Mouse (Mus musculus): ENCODE results near the gene Ptpre.

Gene Ptpre

DNA sequence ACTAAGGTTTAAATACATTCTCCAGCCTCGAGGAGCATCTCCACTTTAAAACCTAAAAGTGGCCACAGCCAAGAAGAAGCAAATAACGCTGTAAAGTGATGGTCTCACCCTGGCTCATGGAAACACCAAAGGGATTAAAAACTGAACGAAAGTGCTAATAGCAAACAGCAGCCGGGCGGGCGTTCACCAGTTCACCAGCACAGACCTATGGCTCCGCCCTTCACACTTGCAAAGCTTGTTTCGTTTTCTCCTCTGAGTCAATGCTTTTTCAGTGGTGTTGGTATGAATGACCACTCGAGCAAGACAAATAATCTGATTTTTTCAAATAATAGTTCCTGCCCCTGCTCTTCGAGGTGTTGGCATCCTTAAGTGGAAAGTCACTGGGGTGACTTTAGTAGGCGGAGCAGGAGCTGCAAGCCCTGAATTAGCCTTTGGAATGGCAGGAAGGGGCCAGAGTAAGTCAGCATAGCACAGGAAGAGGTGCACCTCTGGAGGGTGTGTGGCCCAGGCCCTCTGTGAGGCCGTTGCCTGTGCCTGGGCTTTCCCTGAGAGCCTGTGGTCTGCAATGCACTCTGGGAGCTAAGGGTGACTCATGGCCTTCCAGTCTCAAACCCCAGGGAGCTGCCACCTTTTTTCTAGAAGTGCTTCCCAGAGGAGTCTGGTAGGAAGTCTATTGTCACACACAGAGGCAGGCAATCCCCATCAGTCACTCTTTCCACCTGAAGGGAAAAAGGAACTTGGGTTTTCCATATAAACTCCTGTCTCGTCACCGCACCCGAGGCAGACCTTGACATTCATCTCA is 67.9 kb downstream of the Ptpre start:
- 74% methylated on average over 15 of the region's 15 CpGs for WGBS

GRCm38 (mm10) chr7:135605804-135606072 is 68.5 kb downstream of the Ptpre start:
- WGBS: 91% methylated on average over 6 of the region's 6 CpGs

DNA sequence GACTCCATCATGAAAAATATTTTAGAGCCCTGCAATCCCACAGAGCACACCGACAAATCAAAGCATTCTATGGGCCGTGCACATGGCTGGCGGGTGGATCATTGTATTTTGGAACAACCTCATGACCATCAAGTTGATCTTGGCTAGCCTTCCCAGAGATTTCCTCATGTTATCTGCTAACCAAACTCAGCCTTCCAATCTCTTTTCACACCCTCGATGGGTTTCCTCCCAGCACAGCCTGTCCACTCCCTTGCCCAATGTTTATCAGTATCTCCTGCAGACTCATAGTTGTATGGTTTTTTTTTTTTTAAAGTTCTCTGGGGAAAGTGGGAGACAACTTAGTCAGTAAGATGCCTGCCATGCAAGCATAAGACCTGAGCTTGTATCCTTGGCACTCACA is 70.9 kb downstream of the Ptpre start:
- 76% methylated on average over 4 of the region's 4 CpGs for WGBS

GRCm38 (mm10) chr7:135609028-135609427 is 71.7 kb downstream of the Ptpre start:
- 77% methylated on average over 3 of the region's 3 CpGs for WGBS

GRCm38 (mm10) chr7:135609655-135610054 is 72.4 kb downstream of the Ptpre start:
- WGBS: 62% methylated on average over 7 of the region's 7 CpGs

GRCm38 (mm10) chr7:135612276-135612675 is 75.0 kb downstream of the Ptpre start:
- 72% methylated on average over 16 of the region's 16 CpGs for WGBS

DNA sequence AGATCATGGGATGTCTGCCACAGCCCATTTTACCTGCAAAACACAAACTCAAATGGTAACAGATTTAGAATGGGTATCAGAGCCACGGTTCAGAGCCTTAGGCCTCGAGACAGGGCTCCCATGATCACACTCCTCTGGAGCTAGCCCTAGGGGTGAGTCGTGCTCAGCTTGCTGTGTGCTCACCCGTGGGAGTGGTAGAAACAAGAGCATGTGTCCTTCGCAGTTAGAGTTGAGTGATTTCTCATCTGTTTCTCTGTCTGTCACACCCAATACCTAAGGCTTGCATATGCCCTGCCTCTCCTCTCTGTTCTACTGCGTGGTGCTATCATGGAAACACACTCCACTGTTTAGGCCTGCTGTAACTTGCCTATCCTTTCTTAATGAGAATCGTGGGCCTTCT is 75.5 kb downstream of the Ptpre start:
- 66% methylated on average over 7 of the region's 7 CpGs for WGBS

- 96% methylated on average over 3 of the region's 3 CpGs for WGBS
Observed at GRCm38 (mm10) chr7:135613380-135613779, 76.1 kb downstream of the Ptpre start.

DNA sequence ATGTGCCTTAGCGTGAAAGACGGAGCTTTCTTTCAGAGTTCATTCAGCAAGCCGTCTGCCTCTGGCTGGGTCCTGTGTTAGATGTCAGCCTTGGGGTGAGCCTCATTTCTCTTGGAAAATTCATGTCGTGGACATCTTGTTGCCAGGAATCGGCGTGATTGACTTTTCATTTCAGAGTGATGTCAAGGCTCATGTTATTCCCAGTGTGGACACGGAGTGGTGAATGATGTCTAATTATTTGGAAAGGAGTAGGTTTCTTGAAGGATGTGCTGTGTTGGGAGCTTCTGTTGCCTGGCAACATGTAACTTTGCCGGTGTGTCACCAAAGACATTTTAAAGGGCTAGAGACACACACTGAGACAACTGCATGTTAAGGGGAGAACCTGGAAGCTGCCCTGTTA is 77.6 kb downstream of the Ptpre start:
- WGBS: 62% methylated on average over 8 of the region's 8 CpGs

DNA sequence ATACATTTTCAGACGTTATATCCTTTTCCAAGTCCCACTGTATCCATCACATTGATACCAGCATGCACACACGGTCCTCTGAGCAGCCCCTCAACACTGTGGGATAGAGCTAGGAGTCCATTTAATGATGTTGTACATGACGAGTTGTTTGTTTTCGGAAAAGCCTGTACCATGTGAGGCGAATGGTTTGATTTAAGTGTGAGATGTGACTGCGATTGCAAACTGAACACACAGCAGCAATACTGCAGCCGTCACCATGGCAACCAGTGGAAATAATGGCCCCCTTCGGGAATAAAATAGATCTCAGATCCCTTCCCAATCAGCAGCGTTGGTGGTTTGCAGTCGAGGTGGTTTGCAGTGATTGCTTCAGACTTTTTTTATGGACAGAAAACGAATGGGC is 80.5 kb downstream of the Ptpre start:
- WGBS: 44% methylated on average over 11 of the region's 11 CpGs

- WGBS: 35% methylated on average over 6 of the region's 6 CpGs
Observed at GRCm38 (mm10) chr7:135621649-135622048, 84.4 kb downstream of the Ptpre start.

GRCm38 (mm10) chr7:135624854-135625253 is 87.6 kb downstream of the Ptpre start:
- WGBS: 81% methylated on average over 3 of the region's 3 CpGs

GRCm38 (mm10) chr7:135628363-135628762 is 91.1 kb downstream of the Ptpre start:
- 92% methylated on average over 7 of the region's 7 CpGs for WGBS

- 74% methylated on average over 9 of the region's 9 CpGs for WGBS
Observed at GRCm38 (mm10) chr7:135629019-135629418, 91.7 kb downstream of the Ptpre start.

DNA sequence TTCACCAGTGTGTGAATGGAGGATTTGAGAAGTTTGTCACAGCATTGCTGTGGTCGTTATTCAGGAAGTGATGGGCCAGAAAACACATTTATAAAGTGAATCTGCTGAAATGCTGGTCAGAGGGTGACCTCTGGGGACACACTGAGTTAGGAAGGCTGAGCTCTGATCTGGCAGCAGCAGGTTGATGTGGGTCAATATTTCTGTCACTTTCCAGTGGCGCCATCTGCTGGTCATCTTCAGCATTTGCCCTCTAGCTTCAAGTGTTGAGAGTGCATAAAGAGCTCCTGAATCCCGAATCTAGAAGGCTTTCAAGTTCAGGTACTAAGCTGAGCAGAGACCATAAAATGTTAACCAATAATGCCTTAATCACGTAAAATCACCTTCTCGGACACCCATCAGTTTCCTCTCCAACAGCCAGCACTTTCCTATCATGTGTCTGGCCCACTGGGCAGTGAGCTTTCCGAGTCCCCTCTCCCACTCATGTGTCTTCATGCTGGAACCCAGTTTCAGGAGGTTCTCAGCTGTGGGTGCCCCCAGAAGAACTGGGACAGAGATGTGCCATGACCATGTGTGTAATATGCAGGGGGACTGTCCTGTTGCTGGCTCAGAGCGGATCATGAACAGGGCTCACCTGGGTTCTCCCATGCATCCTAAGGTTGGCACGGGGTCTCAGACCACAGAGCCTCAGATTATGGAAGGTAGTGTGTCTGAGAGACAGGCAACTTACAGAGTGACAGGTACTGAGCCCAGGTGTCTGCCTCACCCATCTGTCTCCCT is 94.7 kb downstream of the Ptpre start:
- WGBS: 59% methylated on average over 8 of the region's 8 CpGs

- 67% methylated on average over 7 of the region's 7 CpGs for WGBS
Observed at GRCm38 (mm10) chr7:135632716-135633258, 95.5 kb downstream of the Ptpre start.

DNA sequence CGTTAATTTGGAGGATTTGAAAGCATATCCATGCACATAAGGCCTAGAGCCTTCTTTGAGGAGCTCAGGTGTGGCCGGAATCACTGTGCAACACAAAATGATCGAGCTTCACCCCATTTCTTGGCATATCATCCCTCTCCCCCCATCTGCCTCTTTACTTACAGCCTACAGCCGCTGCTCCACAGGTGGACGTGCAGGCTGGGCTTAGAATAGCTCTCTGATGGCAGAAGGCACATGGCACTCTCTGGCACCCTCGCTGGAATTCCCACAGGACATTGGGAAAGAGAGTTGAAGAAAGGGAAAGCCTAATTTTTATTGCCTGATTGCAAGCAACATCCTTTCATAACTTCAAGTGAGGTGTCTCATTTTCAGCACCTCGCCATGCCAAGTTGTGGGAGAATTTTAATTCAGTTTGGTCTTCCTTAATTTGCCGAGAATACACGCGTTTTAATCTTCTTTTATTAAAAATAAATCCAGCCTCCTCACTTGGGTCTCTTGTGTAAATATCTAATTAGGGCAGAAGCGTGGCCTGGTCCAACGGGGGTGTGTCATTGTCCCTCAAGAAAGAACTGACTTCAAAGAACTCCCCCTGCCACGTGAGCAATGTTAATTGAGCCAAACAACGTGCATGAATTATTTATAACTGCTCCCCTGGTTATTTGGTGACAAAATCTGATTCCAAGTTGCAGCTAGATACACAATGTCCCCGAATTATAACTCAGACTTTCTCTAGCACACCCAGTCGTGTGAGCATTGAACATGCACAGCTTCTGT is 97.8 kb downstream of the Ptpre start:
- WGBS: 58% methylated on average over 16 of the region's 16 CpGs

DNA sequence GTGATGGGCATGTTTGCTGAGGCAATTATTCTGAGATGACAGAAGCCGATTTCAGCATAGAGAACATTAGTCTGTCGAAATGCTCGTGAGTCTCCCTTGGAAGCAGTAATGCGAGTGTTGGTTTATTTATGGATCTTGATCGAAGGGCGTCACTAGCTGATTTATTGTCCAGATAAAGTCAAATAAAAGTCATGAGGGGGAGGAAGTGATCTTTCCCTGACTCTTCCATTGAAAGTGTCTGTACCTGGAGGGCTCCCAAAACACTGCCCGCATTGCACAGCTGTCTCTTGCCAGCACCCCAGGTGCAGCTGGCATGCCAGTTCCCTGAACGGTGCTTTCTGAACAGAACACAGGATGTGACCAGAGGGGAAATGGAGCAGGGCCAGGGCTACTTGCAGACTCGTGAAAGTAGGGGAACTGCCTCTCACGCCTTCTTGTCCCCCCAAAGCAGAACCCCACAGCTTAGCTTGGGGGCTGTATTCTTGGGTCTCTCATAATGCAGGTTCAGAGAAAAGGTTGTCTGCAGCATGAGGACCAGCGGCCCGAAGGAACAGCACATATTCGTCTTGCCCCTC is 100.2 kb downstream of the Ptpre start:
- 50% methylated on average over 13 of the region's 13 CpGs for WGBS

DNA sequence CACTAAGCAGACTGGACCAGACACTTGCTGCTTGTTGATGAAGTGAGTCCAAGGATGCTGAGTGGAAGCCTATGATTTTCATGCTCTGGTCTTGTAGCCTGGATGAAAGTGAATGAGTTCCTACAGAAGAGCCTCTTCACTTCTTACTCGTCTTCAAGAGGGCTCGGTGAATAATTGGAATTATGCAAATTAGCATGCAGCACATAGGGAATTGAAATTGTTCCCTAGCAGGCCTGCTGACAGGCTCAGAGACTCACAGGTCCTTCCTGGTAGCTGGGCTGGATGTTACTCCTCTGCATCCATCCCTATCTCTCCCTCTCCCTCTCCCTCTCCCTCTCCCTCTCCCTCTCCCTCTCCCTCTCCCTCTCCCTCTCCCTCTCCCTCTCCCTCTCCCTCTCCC is 102.1 kb downstream of the Ptpre start:
- 20% methylated on average over 2 of the region's 2 CpGs for whole genome bisulfite sequencing

DNA sequence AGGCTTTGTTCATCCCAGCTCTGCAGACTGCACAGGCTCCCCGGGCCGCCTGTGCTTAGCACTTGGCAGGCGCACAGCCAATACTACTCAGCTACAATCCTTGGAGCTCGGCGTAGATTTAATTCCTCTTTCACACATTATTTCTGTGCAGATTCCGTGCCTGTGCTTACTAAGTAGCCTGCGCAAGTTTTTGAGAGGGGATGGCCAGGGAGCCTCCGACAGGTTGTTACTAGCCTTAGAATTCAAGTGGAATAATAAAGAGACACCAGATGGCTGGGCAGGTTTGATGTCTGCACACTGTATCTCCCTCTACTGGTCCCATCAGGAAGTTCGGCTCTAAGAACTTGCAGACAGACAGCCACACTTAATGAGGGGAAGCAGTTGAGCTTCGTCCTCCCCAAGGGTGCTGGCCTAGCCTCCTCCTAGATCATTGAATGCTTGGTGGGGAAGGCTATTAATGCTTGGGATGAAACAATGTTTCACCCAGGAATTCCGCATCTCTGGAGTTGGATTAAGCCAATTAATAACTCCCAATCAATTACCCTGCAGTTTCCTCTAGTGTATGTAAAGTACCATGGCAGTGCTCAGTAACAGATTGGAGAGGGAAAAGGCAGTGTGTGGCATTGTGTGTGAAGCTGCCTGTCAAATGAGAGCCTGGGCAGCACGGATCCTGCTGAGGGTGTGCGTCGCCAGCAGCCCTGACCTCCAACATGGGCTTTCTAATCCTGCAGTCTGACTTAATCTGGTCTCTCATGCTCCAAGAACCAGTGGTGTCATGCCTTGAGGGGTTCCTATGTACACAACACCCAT is 104.6 kb downstream of the Ptpre start:
- 27% methylated on average over 14 of the region's 14 CpGs for WGBS

DNA sequence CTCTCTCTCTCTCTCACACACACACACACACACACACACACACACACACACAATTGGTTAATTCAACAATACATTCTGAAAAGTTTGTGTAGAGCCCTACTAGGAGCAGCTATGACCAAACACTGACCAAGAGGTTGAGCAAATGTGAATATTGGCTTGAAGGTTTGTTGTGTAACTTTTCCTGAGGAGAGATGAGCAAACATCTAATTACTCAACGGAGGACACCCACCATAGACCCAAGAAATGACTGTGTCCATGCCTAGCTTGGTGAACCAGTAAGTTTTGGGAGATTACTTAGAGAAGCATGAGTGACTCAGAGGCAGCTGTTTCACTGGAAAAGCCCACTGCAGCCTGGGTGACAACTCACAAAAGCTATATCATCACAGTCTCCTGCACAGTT is 107.2 kb downstream of the Ptpre start:
- WGBS: 87% methylated on average over 1 of the region's 1 CpGs
